Mouse (Mus musculus) spleen, postnatal 14 days (tissue): Measurements from ENCODE around the gene A930009A15Rik.

Experiments used
- DNase-seq, 2 experiments: peaks; one replicate each; pipeline ENCODE4 v3.0.0; 2021 to 2022; ENCODE audit warnings: low spot score in 2 of 2

A930009A15Rik gene

GRCm38 (mm10) chr10:115569712-115570491 lies at the start of gene A930009A15Rik:
TSS of gene A930009A15Rik (plus strand) at chr10:115569986.
- DNase-seq: no peak

GRCm38 (mm10) chr10:115520200-115521080 lies 49.3 kb upstream of the A930009A15Rik start:
- no peak for DNase-seq

GRCm38 (mm10) chr10:115521081-115521451 lies 48.7 kb upstream of the A930009A15Rik start:
- DNase-seq: no peak

- DNase-seq: no peak
Observed at GRCm38 (mm10) chr10:115528892-115529291, 40.9 kb upstream of the A930009A15Rik start.

DNA sequence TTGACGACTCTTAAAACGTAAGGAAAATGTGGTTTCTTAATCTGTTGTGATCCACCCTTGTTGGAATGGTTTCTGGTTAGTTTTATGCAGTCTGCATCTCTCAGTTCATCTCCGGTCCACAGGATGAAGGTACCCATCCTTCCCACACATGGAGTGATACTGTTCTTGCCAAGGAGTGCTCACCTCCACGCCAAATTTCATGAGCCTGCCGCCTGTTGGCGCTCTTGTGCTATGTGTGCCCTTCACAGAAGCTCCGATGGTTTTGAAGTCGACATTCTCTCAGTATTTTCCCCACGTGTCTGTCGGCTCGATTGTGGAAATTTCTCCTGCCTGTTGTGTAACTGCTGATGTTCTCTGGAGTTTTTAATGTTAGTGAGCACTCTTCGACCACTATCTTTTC lies 40.0 kb upstream of the A930009A15Rik start:
- no peak for DNase-seq

GRCm38 (mm10) chr10:115530746-115531145 lies 39.0 kb upstream of the A930009A15Rik start:
- no peak for DNase-seq

DNA sequence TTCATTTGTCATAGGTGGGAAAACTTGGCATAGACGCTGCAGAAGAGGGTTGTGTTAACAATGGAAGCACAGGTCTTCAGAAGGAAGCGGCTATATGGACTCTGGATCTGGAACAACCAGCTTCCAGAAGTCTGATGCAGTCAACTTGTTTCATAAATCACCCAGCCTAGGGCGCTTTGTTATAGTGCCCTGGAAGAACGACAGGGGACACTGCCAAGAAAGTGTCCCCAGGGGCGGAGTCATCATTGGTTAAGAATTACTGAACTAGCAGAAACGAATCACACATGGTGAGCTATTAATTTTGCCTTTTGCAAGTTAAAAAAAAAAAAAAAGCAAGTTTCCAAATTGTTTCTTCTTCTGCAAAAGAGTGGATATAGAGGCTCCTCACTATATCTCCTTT lies 26.9 kb upstream of the A930009A15Rik start:
- DNase-seq: no peak

GRCm38 (mm10) chr10:115550253-115550652 lies 19.5 kb upstream of the A930009A15Rik start:
- DNase-seq: no peak

DNA sequence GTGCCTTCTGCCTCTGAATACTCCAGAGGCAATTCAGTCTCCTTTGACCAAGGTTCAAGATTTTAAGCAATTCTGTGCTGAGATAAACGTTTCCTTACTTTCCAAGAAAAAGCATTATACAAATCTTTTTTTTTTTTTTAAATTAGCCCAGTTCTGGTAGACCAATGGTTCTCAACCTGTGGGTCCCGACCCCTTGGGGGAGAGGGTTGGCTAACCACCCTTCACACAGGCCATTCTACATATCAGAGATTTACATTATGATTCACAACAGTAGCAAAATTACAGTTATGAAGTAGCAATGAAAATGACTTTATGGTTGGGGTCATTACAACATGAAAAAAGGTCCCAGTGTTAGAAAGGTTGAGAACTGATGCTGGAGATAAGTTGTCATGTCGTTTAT lies 18.7 kb upstream of the A930009A15Rik start:
- DNase-seq: no peak

DNA sequence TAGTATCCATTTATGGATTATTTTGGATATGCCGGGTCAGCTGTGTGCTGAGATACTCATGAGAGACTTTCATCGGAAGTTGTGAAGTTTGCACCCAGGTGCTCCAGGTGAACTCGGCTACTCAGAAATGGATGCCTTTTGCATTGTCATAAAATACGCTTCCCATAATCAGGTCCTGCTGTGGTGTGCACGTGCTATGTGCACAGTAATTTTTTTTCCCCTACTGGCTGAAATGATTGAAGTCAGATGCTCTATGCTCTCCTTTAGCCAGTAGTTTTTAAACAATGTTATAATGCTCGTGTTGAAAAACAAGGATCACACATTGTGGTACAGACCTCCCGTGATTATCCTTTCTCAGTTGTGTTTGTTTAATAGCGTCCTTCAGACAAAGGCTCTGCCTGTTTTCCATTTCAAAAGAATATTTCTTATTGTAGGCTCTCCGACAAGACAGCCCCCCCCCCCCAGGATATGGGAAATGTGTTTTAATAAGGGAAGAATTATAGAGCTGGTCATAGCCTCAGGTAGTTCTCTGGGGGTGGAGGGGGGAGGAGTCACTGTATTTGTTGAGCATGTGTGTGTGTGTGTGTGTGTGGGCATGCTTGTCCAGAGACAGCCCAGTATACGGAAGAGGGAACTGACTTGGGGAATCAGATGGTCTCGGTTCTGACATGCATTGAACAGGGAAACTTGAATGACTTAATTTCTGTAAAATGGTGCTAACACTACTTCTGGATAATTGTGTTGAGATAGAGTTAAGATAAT lies 16.3 kb upstream of the A930009A15Rik start:
- DNase-seq: no peak

DNA sequence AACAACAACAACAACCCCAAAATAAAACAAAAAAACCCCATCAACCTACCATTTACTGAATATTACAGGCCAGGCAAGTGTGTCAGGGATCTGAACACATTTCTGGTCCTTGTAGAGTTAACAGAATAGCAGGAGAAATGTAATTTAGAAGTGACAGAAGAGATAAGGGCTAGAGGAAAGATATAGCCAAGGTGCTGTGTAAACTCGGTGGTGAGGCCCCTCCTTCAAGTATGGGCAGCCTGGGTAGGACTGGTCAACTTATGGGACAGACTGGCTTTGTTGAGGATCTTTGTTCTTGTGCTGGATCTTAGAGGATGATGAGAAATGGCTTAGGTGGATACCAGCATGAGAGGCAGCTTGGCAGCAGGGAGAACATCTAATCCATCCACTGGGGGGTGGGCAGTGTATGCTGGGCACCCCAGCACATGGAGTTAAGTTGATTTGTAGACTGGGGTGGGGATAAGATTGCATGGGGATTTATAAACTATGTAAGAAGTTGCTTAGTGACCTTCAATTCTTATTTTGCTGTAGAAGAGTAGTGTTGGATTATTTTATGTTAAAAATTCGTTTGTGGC lies 14.5 kb upstream of the A930009A15Rik start:
- DNase-seq: no peak

- no peak for DNase-seq
Observed at GRCm38 (mm10) chr10:115556738-115557242, 13.0 kb upstream of the A930009A15Rik start.

DNA sequence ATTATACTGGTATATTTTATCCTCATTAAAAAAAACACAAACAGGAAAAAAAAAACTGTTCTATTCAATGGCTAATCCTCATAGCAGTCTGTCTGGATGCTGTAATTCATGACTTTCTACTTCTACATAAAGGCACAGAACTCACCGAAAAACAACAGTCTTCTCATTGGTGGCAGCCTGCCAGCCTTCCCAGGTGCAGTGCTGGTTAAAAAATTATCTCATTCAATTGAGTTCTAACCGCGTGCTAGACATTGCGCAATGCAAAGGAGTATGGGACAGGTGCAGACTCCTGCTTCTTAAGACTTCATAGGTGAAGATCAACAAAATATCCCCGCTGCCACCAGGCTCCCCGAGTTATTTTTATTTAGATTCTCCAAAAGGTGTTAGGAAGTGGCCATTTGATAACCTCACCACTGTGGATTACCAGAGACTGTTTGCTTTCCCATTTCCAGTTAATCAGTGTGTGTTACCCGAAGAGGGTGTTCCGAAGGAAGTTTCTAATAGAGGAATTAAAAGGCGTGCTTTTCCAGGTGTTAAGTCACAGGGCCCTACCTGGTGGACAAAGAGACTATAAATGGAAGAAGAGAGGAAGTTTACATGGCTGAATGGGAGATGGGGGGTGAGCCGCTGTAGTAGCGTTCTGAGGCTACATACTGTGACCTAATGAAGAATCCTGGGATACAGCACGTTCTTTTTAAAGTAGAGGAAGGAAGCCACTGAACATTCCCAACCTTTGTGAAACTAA lies 8.5 kb upstream of the A930009A15Rik start:
- no peak for DNase-seq

GRCm38 (mm10) chr10:115562911-115563686 lies 6.7 kb upstream of the A930009A15Rik start:
- no peak for DNase-seq

- DNase-seq: no peak
Observed at GRCm38 (mm10) chr10:115563961-115564360, 5.8 kb upstream of the A930009A15Rik start.

DNA sequence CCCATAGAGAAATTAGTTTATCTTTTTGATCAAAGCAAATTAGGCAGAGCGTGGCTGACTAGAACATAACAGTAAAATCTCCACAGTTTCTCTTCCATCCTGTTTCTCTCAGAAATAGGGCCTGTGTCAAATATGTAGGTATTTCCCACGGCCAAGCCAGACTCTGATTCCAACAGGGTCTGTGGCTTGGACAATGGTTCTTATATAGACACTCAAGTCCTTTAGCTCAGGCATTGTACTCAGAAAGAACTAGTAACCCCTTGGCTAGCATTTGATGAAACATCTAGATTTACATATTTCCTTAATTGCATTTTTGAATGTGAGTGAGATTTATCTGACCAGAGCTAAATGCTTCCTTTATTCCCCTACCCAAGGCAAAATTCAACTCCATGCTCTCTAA lies 791 bp downstream of the A930009A15Rik start:
- no peak for DNase-seq

- no peak for DNase-seq
Observed at GRCm38 (mm10) chr10:115571317-115571716, 1.5 kb downstream of the A930009A15Rik start.

GRCm38 (mm10) chr10:115571734-115572440 lies 2.1 kb downstream of the A930009A15Rik start:
- DNase-seq: no peak

DNA sequence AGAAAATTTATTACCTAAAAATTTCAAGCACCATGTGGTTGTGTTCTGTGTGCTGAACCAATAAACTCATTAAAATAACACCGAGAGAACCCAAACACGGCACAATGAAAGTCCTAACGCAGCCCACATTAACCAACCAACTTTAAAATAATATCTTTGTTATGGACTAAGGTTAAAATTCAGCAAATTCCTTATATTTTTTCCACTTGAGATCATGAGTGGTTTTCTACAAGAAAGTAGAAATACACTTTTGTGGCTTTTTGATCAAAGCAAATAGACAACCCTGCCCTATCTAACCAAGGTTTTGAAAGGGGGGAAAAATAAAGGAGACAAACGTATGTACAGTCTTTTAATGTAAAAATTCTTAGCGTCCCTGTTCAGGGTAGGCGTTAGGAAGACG lies 9.3 kb downstream of the A930009A15Rik start:
- DNase-seq: no peak
